ENCODE assay signal across 28 mouse cellular contexts in genomic region chr6:83058725-83059124, GRCm38 (mm10). TPM values are rescaled to one million over a fixed set of nuclear protein-coding genes. Genes with fewer than 3 reads are reported as not detected.
DNase-seq lines count a peak whose midpoint lies in the region; ATAC-seq lines count a peak whose summit lies in the region.
"Had no signal": no experiment of that assay in that cellular context is flagged by ENCODE, and none has a peak within 500 bp of the region (broad histone marks: within the 10 kb centered on the region; RNA-seq: fewer than 3 reads in every experiment).

No protein-coding gene starts in this region.

- peak overlapping the region; percentile 24; the same call in 1 of the 2 replicates for H3K4me2 ChIP-seq in kidney, embryonic 16.5 days (replicated peaks; ENCODE audit: low read depth, low read length)
- H3K4me2 ChIP-seq in intestine, embryonic 14.5 days (ENCODE audit: low read length), result peak overlapping the region; percentile 35
- peak overlapping the region; percentile 51 for H3K4me2 ChIP-seq in liver, embryonic 13.5 days
- peak overlapping the region; percentile 23 for H3K4me2 ChIP-seq in stomach, embryonic 14.5 days (replicated peaks; ENCODE audit: low read depth, low read length)
- H3K4me2 ChIP-seq: forebrain, embryonic 12.5 days; heart, embryonic 13.5 days had no signal

- H3K9ac ChIP-seq in kidney, embryonic 16.5 days (replicated peaks; ENCODE audit: low read length), result no peak overlapping the region
- H3K9ac ChIP-seq in intestine, embryonic 14.5 days (ENCODE audit: low read length), result no peak overlapping the region; the same call in 1 of the 2 replicates
- H3K9ac ChIP-seq in liver, embryonic 13.5 days, result peak overlapping the region; percentile 52
- no peak overlapping the region for H3K9ac ChIP-seq in stomach, embryonic 14.5 days (replicated peaks; ENCODE audit: low read depth, low read length)
- H3K9ac ChIP-seq: forebrain, embryonic 12.5 days; heart, embryonic 13.5 days had no signal

- no peak overlapping the region for H3K4me3 ChIP-seq in kidney, embryonic 16.5 days (ENCODE audit: low read length)
- no peak overlapping the region; the same call in 1 of the 2 replicates for H3K4me3 ChIP-seq in intestine, embryonic 14.5 days (ENCODE audit: low read depth, low read length)
- H3K4me3 ChIP-seq in liver, embryonic 13.5 days (replicated peaks), result peak overlapping the region; percentile 41
- H3K4me3 ChIP-seq in stomach, embryonic 14.5 days (ENCODE audit: low read depth, low read length), result no peak overlapping the region
- H3K4me3 ChIP-seq: forebrain, embryonic 12.5 days; heart, embryonic 13.5 days; megakaryocyte, embryonic 14.5 days had no signal

- H3K36me3 ChIP-seq in kidney, embryonic 16.5 days (ENCODE audit: insufficient read depth, low read length), result peaks cover 18% of the 10 kb centered on the region; the same call in 1 of the 2 replicates
- H3K36me3 ChIP-seq in intestine, embryonic 14.5 days (ENCODE audit: control insufficient read depth, insufficient read depth, low read length), result peaks cover 14% of the 10 kb centered on the region
- peaks cover 33% of the 10 kb centered on the region for H3K36me3 ChIP-seq in liver, embryonic 13.5 days
- peaks cover 8% of the 10 kb centered on the region for H3K36me3 ChIP-seq in stomach, embryonic 14.5 days (ENCODE audit: control insufficient read depth, insufficient read depth, low read length)

- ATAC-seq in kidney, embryonic 16.5 days (ENCODE audit: low FRiP score, low TSS enrichment), result no peak
- ATAC-seq in intestine, embryonic 14.5 days (replicated peaks; ENCODE audit: low FRiP score, low TSS enrichment, low read depth), result no peak
- ATAC-seq in liver, embryonic 13.5 days (ENCODE audit: low read depth), result no peak
- no peak for ATAC-seq in stomach, embryonic 14.5 days (ENCODE audit: insufficient number of reproducible peaks, insufficient read depth, low FRiP score, low read depth)
- ATAC-seq: hindbrain, postnatal 0 days; midbrain, embryonic 16.5 days; Patski had no signal

- WGBS in kidney, embryonic 16.5 days, result 91% methylated on average over 2 of the region's 2 CpGs
- 87% methylated on average over 2 of the region's 2 CpGs for WGBS in intestine, embryonic 14.5 days
- WGBS in liver, embryonic 13.5 days (ENCODE audit: insufficient replicate concordance), result 78% methylated on average over 2 of the region's 2 CpGs
- WGBS in stomach, embryonic 14.5 days, result 80% methylated on average over 2 of the region's 2 CpGs

- peaks cover 22% of the 10 kb centered on the region for H3K27me3 ChIP-seq in kidney, embryonic 16.5 days (ENCODE audit: insufficient read depth, low read length)
- peaks cover 24% of the 10 kb centered on the region for H3K27me3 ChIP-seq in intestine, embryonic 14.5 days (replicated peaks; ENCODE audit: control insufficient read depth, insufficient read depth, low read length)
- H3K27me3 ChIP-seq in liver, embryonic 13.5 days, result peaks cover 41% of the 10 kb centered on the region
- H3K27me3 ChIP-seq in stomach, embryonic 14.5 days (ENCODE audit: control insufficient read depth, insufficient read depth, low read length), result peaks cover 8% of the 10 kb centered on the region
- H3K27me3 ChIP-seq: Patski had no signal

- no peak overlapping the region for H3K27ac ChIP-seq in kidney, embryonic 16.5 days (ENCODE audit: low read length)
- peak overlapping the region; percentile 39; the same call in 1 of the 2 replicates for H3K27ac ChIP-seq in intestine, embryonic 14.5 days (ENCODE audit: low read depth)
- peak overlapping the region; percentile 56; the same call in 1 of the 2 replicates for H3K27ac ChIP-seq in liver, embryonic 13.5 days
- no peak overlapping the region for H3K27ac ChIP-seq in stomach, embryonic 14.5 days (ENCODE audit: low read length)
- H3K27ac ChIP-seq: forebrain, embryonic 12.5 days; heart, embryonic 13.5 days; hindbrain, postnatal 0 days had no signal

- DNase-seq in kidney, adult 9 months, result no peak
- no peak for DNase-seq in intestine, embryonic 14.5 days (ENCODE audit: low spot score)
- DNase-seq in liver, embryonic 13.5 days, result no peak
- no peak for DNase-seq in MN1 (ENCODE audit: low spot score)
- no peak for DNase-seq in left cerebral cortex, postnatal 25 days (ENCODE audit: low spot score in 2 of 2)
- DNase-seq in right cerebral cortex, adult 2 months (ENCODE audit: low spot score in 2 of 2), result no peak
- DNase-seq: adrenal gland, adult 8-10 months; B cell, adult 2 months; cerebellum, adult 11 months; cerebellum, postnatal 36 days; gastrocnemius, postnatal 10 days; heart, adult 11 months; heart, postnatal 36 days; lung, postnatal 10 days; thymus, postnatal 36 days had no signal

- intact Hi-C loops in left cerebral cortex, postnatal 25 days (cut with DNase I), result no loop called here

- no peaks in the 10 kb centered on the region for H3K9me3 ChIP-seq in kidney, embryonic 16.5 days (ENCODE audit: low read length)
- H3K9me3 ChIP-seq in intestine, embryonic 14.5 days (ENCODE audit: control insufficient read depth, low read length), result no peaks in the 10 kb centered on the region
- no peaks in the 10 kb centered on the region for H3K9me3 ChIP-seq in liver, embryonic 13.5 days (replicated peaks)
- H3K9me3 ChIP-seq in stomach, embryonic 14.5 days (ENCODE audit: control insufficient read depth, low read depth, low read length), result no peaks in the 10 kb centered on the region
- H3K9me3 ChIP-seq: forebrain, embryonic 12.5 days; heart, embryonic 13.5 days; megakaryocyte, embryonic 14.5 days had no signal

- peaks cover 13% of the 10 kb centered on the region for H3K4me1 ChIP-seq in kidney, embryonic 16.5 days (ENCODE audit: insufficient read depth, low read length)
- H3K4me1 ChIP-seq in intestine, embryonic 14.5 days (replicated peaks; ENCODE audit: control insufficient read depth, insufficient read depth, low read length), result peaks cover 10% of the 10 kb centered on the region; the same call in 1 of the 2 replicates
- peaks cover 37% of the 10 kb centered on the region for H3K4me1 ChIP-seq in liver, embryonic 13.5 days (replicated peaks)
- peaks cover 10% of the 10 kb centered on the region; the same call in 1 of the 2 replicates for H3K4me1 ChIP-seq in stomach, embryonic 14.5 days (ENCODE audit: control insufficient read depth, insufficient read depth, low read length)

RNA-seq across cellular contexts. Expression of gene Dqx1, which starts 1.1 kb away (rescaled TPM):
- polyA plus RNA-seq in kidney, embryonic 16.5 days (2015; fragmentation: Nextera tagmentation; extraction: Ambion mirVana), result 5.0 and 5.2 TPM in 2 replicates
- 7.7 and 8.2 TPM in 2 replicates for polyA plus RNA-seq in intestine, embryonic 14.5 days (2014; fragmentation: Nextera tagmentation; extraction: Ambion mirVana)
- polyA plus RNA-seq in liver, embryonic 13.5 days (2015; fragmentation: Nextera tagmentation; extraction: Ambion mirVana), result 5.3 and 5.6 TPM in 2 replicates
- polyA plus RNA-seq in stomach, embryonic 14.5 days (2014; fragmentation: Nextera tagmentation; extraction: Ambion mirVana), result 4.2 and 4.5 TPM in 2 replicates
- under 1 TPM; 0.25 to 0.99 TPM for total RNA-seq in left cerebral cortex, postnatal 25 days (2021)
- total RNA-seq: hindbrain, postnatal 0 days had no signal

RNA-seq across cellular contexts. Expression of gene Htra2, which starts 3.7 kb away (rescaled TPM):
- 91.9 and 94.3 TPM in 2 replicates for polyA plus RNA-seq in kidney, embryonic 16.5 days (2015; fragmentation: Nextera tagmentation; extraction: Ambion mirVana)
- polyA plus RNA-seq in intestine, embryonic 14.5 days (2014; fragmentation: Nextera tagmentation; extraction: Ambion mirVana), result 42.6 and 45.9 TPM in 2 replicates
- 131 and 132 TPM in 2 replicates for polyA plus RNA-seq in liver, embryonic 13.5 days (2015; fragmentation: Nextera tagmentation; extraction: Ambion mirVana)
- polyA plus RNA-seq in stomach, embryonic 14.5 days (2014; fragmentation: Nextera tagmentation; extraction: Ambion mirVana), result 40.3 and 41.0 TPM in 2 replicates
- 10 to 100 TPM; 42.9 to 45.4 TPM for total RNA-seq in left cerebral cortex, postnatal 25 days (2021)

RNA-seq across cellular contexts. Expression of gene Aup1, which starts 4.4 kb away (rescaled TPM):
- 244 and 260 TPM in 2 replicates for polyA plus RNA-seq in kidney, embryonic 16.5 days (2015; fragmentation: Nextera tagmentation; extraction: Ambion mirVana)
- polyA plus RNA-seq in intestine, embryonic 14.5 days (2014; fragmentation: Nextera tagmentation; extraction: Ambion mirVana), result 158 and 167 TPM in 2 replicates
- 186 and 197 TPM in 2 replicates for polyA plus RNA-seq in liver, embryonic 13.5 days (2015; fragmentation: Nextera tagmentation; extraction: Ambion mirVana)
- polyA plus RNA-seq in stomach, embryonic 14.5 days (2014; fragmentation: Nextera tagmentation; extraction: Ambion mirVana), result 135 and 154 TPM in 2 replicates
- 100 to 1,000 TPM; 100 to 114 TPM for total RNA-seq in left cerebral cortex, postnatal 25 days (2021)

RNA-seq across cellular contexts. Expression of gene Tlx2, which starts 11.4 kb away (rescaled TPM):
- polyA plus RNA-seq in kidney, embryonic 16.5 days (2015; fragmentation: Nextera tagmentation; extraction: Ambion mirVana), result 0.49 and 0.73 TPM in 2 replicates
- 36.4 and 43.1 TPM in 2 replicates for polyA plus RNA-seq in intestine, embryonic 14.5 days (2014; fragmentation: Nextera tagmentation; extraction: Ambion mirVana)
- 0.14 TPM in 1 of 2 replicates, not detected in the other for polyA plus RNA-seq in liver, embryonic 13.5 days (2015; fragmentation: Nextera tagmentation; extraction: Ambion mirVana)
- 8.4 and 9.2 TPM in 2 replicates for polyA plus RNA-seq in stomach, embryonic 14.5 days (2014; fragmentation: Nextera tagmentation; extraction: Ambion mirVana)
- total RNA-seq in left cerebral cortex, postnatal 25 days (2021), result not detected
- total RNA-seq: gastrocnemius, postnatal 10 days; heart, postnatal 36 days; hindbrain, postnatal 0 days; layer of hippocampus, adult 18-20 months; layer of hippocampus, postnatal 25 days; left cerebral cortex, postnatal 10 days had no signal
- polyA plus RNA-seq: forebrain, embryonic 12.5 days; frontal cortex, adult 2 months; hindbrain, postnatal 0 days; kidney, embryonic 14.5 days; midbrain, embryonic 16.5 days had no signal

RNA-seq across cellular contexts. Expression of gene Pcgf1, which starts 18.9 kb away (rescaled TPM):
- polyA plus RNA-seq in kidney, embryonic 16.5 days (2015; fragmentation: Nextera tagmentation; extraction: Ambion mirVana), result 43.1 and 44.5 TPM in 2 replicates
- polyA plus RNA-seq in intestine, embryonic 14.5 days (2014; fragmentation: Nextera tagmentation; extraction: Ambion mirVana), result 45.5 and 46.9 TPM in 2 replicates
- polyA plus RNA-seq in liver, embryonic 13.5 days (2015; fragmentation: Nextera tagmentation; extraction: Ambion mirVana), result 19.3 and 21.2 TPM in 2 replicates
- polyA plus RNA-seq in stomach, embryonic 14.5 days (2014; fragmentation: Nextera tagmentation; extraction: Ambion mirVana), result 33.0 and 38.8 TPM in 2 replicates
- 10 to 100 TPM; 21.3 to 24.4 TPM for total RNA-seq in left cerebral cortex, postnatal 25 days (2021)

Comparison
In these comparisons a context has a peak if more than half of its experiments do, and no peak if none do; other contexts are left out.
1. H3K27ac ChIP-seq: peak in intestine, embryonic 14.5 days (single experiment) and liver, embryonic 13.5 days (single experiment); none in kidney, embryonic 16.5 days (single experiment) and stomach, embryonic 14.5 days (single experiment).
2. Peak in every context shown above with its lines, with median percentiles within 50 percentile points of each other: H3K4me2 ChIP-seq.